Mouse (Mus musculus) megakaryocyte, adult 5-6 weeks (primary cell): ENCODE measurements around the gene Dao. TPM values are rescaled to one million over a fixed set of nuclear protein-coding genes. Genes with fewer than 3 reads are reported as not detected.

ENCODE experiments used
- ATAC-seq: 2 replicates; pipeline ENCODE4 v1.8.0; 2016; ENCODE audit warnings: mild to moderate bottlenecking, inconsistent platforms; ENCODE audit not compliant: poor library complexity, severe bottlenecking
- total RNA-seq, 2 experiments: library from RNA; stranded (forward) in 1 of 2; stranded (reverse) in 1 of 2; fragments of 153-499, 151-499 nt in 1 of 2; fragments of 221-1000, 200-1000 nt in 1 of 2; gene quantifications; 2 replicates each; pipeline versions ENCODE4 v1.2.3 to v1.2.4; 2015 to 2017

Dao gene
- total RNA-seq, 2 experiments from 2014 or later: not detected

DNA sequence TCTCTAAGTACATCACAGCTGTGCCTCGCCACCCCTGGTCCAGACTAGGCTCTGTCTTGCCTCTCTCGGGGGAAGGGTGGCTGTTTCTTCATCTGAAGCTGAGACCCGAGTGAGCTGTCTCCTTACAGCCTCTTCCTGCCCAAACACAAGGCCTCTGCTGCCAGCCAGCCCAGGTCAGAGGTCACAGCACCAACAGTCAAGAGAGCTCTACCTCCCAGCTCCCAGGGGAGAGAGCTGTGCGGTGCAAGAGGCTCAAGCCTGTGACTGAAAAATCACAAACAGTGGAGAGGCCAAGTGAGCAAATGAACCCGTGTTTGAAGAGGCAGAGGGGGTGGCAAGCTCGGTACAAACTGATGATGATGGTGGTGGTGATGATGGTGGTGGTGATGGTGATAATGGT lies 63.1 kb downstream of the Dao start:
- no peak for ATAC-seq

DNA sequence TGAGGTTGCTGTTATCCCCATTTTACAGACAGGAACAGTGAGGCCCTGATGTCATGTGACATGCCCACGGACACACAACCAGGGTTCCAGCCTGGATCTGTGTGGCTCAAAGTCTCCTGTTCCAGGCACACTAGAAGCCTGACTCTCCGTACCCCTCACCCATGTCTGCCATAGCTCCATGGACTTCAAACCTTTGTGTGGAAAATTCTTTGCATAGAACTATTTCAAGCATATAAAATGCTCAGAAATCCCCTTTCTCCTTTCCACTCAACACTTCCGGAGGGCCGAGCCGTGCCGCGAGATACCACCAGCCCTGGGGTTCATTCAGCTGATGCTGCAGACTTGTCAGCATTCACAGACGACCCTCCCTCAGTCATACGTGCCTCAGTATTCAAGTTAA lies 64.0 kb downstream of the Dao start:
- no peak for ATAC-seq

DNA sequence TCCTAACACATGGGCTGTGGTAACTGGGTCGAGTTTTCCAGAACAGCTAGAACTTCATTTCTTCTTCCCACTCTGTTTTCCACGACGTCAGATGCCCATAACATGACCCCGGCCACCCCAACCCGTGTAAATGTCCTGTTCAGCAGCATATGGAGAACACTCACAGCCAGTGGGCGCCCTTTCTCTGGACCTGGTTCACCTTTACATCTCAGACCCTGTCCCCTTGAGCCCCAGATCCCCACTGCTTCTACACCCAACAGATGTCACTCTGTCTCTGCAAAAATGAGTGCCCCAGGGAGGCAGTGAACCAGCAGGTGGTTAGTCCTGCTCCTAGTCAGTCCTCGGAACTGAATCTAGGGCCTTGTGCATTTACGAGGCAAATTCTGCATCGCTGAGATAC lies 64.5 kb downstream of the Dao start:
- ATAC-seq: no peak

DNA sequence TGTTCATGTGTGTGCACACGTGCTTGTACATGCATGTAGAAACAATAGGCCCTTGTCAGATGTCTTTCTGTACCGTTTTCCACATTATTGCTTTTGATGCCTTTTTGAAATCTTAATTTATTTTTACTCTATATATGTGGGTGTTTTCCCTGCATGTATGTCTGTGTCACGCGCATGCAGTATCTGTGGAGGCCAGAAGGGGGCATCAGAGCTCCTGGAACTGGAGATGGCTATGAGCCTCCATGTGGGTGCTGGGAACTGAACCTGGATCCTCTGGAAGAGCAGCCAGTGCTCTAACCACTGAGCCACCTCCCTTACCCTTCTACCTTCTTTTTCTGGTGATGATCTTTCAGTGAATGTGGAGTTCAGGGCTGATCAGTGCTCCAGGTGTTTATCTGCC lies 67.4 kb downstream of the Dao start:
- ATAC-seq: no peak

DNA sequence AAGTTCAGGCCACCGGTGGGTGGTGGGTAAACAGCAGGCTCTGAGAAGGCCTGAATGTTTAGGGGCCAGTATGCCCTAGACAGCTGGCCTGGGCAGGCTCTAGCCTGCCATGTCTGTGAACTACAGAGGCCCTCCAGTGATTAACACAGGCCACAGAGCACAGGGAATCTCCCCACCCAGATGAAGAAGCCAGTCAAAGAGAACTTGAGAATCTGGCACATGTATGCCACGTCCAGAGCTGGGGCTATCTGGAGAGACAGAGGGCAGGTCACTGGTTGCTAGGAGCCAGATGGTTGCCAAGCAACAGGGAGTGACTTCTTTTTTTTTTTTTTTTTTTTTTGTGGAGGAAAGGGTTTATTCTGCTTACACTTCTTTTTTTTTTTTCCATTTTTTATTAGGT lies 68.8 kb downstream of the Dao start:
- no peak for ATAC-seq

Other genes starting within 250 kb of the Dao start
- 9.9 and 11.9 TPM in 2 replicates for gene Sart3, start 231.2 kb upstream of the Dao start, total RNA-seq (2015)
- 26.1 and 28.3 TPM in 2 replicates for gene Sart3, start 231.2 kb upstream of the Dao start, total RNA-seq (2017)
- gene Iscu, start 231.0 kb upstream of the Dao start, total RNA-seq (2015): 107 and 114 TPM in 2 replicates
- gene Iscu, start 231.0 kb upstream of the Dao start, total RNA-seq (2017): 80.8 and 95.5 TPM in 2 replicates
- 1.9 and 2.8 TPM in 2 replicates for gene Tmem119, start 203.2 kb upstream of the Dao start, total RNA-seq (2015)
- gene Tmem119, start 203.2 kb upstream of the Dao start, total RNA-seq (2017): 2.3 and 3.2 TPM in 2 replicates
- 718 and 733 TPM in 2 replicates for gene Selplg, start 171.1 kb upstream of the Dao start, total RNA-seq (2015)
- 291 and 312 TPM in 2 replicates for gene Selplg, start 171.1 kb upstream of the Dao start, total RNA-seq (2017)
- gene Coro1c, start 94.9 kb upstream of the Dao start, total RNA-seq (2015): 93.2 and 103 TPM in 2 replicates
- 141 and 145 TPM in 2 replicates for gene Coro1c, start 94.9 kb upstream of the Dao start, total RNA-seq (2017)
- 10.2 and 10.4 TPM in 2 replicates for gene Ssh1, start 9.8 kb upstream of the Dao start, total RNA-seq (2015)
- 4.7 and 4.9 TPM in 2 replicates for gene Ssh1, start 9.8 kb upstream of the Dao start, total RNA-seq (2017)
- gene Usp30, start 61.8 kb downstream of the Dao start, total RNA-seq (2015): 2.8 and 7.2 TPM in 2 replicates
- 3.5 and 4.7 TPM in 2 replicates for gene Usp30, start 61.8 kb downstream of the Dao start, total RNA-seq (2017)
- gene Svop, start 87.9 kb downstream of the Dao start, total RNA-seq (2015): not detected in 2 replicates
- gene Svop, start 87.9 kb downstream of the Dao start, total RNA-seq (2017): not detected in 2 replicates
- gene Alkbh2, start 124.5 kb downstream of the Dao start, total RNA-seq (2015): 3.0 and 3.2 TPM in 2 replicates
- 1.4 and 1.6 TPM in 2 replicates for gene Alkbh2, start 124.5 kb downstream of the Dao start, total RNA-seq (2017)
- 3.0 and 3.1 TPM in 2 replicates for gene Ung, start 126.7 kb downstream of the Dao start, total RNA-seq (2015)
- 6.1 and 9.7 TPM in 2 replicates for gene Ung, start 126.7 kb downstream of the Dao start, total RNA-seq (2017)
- 0.02 and 0.05 TPM in 2 replicates for gene Acacb, start 142.8 kb downstream of the Dao start, total RNA-seq (2015)
- gene Acacb, start 142.8 kb downstream of the Dao start, total RNA-seq (2017): 0.07 TPM in 1 of 2 replicates, not detected in the other